Mouse (Mus musculus) heart, adult 9 months (tissue): Measurements from ENCODE around the gene Slc8a2.

Experiments used
- DNase-seq, 2 experiments: peaks; one replicate each; pipeline ENCODE4 v3.0.0; 2022; ENCODE audit warnings: low spot score in 2 of 2

The Slc8a2 gene

DNA sequence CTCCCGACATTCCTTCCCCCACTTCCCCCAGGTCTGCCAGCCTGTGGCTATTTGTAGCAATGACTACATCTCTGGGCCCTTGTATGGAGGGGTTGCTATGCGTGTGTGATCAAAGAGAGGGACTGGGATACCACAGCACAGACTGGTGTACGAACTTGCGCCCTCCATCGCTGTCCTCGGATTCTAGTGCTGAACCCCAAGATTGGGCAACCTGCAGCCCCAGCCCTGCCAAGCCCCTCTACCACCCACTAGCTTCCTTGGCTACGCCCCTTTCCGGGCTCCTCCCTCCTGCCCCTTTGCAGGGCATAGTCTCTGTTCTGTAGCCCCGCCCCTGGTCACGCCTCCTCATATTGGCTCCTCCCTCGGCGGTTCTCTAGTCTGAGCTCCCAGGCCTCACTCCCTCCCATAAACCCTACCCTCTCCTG lies at the start of gene Slc8a2:
Gene Slc8a2 (plus strand): TSS at position 406 of the 425 bp plus-strand sequence.
- peak; percentile 50 to 74 for DNase-seq

DNA sequence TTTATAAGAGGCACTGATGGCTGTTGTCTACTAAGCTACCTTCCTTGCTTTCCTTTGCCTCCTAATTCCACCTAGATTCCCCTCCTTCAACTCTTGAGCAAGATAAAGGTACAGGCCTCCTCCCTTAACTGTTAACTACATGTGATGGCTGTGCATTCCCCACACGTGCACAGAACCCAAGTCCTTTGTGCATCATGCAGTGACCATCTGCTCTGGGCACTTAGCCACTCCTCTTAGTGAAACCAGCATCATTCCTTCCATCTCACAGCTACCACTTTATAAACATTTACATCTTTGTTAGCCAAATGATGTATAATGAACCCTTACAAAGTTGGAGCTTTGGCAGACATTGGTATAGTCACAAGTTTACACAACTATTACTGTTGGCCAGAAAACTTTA lies 49.7 kb upstream of the Slc8a2 start:
- DNase-seq: no peak

DNA sequence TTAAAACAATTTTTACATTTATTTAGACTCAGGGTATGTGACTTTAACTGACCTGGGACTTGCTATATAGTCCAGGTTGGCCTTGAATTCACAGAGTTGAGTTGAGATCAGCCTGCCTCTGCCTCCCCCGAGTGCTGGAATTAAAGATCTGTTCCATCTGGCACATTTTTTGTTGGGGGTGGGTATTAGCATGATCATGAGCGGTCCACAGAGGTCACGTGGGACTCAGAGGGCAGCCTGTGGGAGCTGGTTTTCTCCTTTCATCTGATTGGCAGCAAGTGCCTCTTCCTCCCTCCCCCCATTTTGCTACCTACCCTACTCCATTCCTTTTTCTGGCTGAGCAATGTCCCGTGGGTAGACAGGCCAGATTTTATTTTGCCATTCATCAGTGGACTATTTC lies 49.0 kb upstream of the Slc8a2 start:
- DNase-seq: no peak

DNA sequence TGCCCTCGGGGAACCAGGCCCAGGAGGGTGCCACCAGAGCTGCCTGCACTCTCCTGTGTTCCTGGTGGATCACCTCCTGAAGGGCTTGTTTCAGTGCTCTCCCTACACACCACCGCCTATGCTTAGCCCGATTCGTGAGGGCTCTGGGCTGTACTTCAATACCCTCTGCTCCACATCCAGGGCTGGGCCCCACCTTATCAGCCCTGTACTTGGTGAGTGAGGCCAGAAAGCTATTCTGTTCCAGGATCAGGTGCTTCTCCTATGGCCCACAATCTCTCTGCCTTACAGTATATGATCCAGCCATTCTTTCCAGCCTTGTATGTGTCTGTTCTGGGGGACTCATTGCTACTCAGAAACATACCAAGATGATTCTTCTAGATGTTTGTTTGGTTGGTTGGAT lies 46.3 kb upstream of the Slc8a2 start:
- DNase-seq: no peak

DNA sequence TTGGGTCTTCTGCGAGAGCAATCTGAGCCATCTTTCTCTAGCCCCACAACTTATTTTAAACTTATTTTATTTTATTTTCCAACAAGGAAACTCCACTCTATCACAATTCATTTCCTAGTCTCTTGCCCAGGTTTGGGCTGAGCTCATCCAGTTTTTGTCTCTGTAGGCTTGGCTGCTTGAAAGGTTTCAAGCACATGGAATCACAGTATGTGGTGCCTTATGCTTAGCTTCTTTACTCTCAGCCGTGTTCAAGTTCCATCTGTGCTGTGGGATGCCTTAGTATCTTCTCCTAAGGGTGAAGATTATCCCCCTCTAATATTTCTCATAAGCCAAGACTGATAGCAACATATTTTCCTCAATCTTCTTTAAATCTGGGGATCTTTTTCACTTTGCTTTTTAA lies 42.0 kb upstream of the Slc8a2 start:
- DNase-seq: no peak

DNA sequence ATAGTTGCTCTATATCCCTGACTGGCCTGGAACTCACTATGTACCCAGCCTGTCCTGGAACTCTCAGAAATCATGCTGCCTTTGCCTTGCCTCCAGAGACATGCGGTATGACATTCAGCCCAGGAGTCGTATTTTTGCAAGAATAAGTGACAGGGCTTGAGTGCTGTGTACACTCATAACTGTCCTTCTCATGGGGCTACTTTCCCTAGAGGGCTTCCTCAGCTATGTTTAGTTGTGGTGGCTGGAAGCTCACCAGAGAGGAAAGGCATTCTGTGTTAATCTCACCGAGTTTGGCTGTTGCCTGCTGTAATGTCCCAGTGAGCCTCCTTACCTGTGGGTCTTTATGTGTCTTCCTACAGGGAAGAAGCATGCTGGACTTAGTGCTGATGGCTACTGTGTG lies 35.0 kb upstream of the Slc8a2 start:
- DNase-seq: no peak

DNA sequence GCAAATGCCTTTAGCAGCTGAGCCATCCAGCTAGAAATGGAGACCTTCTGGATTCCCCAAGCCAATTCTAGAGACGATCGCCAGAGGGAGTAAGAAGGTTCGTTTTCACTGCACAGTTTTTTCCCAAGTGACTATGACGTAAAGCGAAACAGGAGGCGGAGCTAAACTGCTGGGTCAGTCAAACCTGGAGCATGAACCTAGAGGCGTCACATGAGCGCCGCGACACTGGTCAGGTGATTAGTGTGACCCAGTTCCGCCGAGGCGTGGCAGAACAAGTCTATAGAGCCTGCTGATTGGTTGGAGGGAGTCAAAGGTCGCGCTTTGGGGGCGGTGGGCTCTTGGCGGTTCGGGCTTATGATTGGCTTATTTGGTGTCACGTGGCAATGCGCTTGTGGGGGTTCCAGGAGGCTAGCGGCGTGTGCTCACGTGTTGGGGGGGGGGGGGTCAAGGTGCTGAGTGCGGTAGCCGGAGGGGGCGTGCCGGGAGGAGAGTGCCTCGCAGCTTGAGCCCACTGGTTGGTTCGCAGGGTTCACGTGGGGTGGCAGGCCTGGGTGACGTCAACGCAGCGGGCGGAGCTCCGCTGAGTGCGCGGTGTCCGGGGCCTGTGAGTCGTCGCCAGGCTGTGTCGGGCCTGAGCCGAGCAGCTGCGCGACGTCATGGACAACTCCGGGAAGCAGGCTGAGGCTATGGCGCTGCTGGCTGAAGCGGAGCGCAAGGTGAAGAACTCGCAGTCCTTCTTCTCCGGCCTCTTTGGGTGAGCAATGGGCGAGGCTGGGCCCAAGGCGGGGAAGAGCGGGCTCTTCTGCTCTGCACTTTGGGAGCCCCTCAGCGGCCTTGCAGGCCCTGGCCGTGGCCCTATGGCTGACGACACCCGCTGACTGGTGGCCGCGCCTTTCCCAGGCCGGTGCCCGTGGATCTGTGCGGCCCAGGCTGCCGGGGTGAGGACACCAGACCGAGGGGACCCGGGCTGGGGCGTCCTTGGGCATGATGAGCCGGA lies 31.3 kb upstream of the Slc8a2 start, which contains the start of gene Napa:
Gene Napa (plus strand): TSS at position 438 of the 997 bp plus-strand sequence.
- DNase-seq: peak; percentile 99 to 100

DNA sequence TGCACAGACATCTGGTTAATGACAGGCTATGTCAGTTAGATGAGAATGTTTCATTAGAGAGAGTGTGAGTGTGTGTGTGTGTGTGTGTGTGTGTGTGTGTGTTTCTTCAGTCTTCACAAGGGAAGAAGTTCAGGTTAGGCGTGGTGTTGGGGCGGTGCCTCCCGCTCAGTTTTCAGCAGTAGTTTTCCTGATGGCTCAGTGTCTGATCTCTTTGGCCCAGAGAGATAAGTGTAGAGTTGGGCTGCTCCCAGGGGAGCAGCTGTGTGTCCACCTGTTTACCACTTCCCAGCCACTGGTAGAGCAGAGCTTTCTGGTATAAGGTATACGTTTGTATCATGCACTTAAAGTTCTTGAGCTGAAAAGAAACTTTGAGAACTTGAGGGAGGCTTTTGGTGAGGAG lies 29.7 kb upstream of the Slc8a2 start:
- DNase-seq: no peak

DNA sequence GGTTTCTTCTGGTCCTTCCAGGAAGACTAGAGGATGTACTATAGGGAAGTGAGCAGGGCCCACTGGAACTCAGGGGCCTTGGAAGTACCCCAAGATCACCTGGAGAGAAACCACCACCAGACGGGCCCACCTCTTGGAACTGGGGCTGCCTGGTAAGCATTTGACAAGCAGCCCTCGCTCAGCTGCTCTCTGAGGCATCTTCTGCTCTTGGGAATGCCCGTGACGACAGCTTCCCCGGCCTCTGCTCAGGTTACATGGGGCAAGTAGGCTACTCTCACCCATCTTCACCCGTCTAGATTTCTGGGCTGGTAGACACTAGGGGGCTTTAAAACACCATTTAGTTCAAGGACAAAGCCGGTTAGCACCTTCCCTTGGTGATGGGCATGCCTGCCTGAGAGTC lies 28.5 kb upstream of the Slc8a2 start:
- DNase-seq: no peak

DNA sequence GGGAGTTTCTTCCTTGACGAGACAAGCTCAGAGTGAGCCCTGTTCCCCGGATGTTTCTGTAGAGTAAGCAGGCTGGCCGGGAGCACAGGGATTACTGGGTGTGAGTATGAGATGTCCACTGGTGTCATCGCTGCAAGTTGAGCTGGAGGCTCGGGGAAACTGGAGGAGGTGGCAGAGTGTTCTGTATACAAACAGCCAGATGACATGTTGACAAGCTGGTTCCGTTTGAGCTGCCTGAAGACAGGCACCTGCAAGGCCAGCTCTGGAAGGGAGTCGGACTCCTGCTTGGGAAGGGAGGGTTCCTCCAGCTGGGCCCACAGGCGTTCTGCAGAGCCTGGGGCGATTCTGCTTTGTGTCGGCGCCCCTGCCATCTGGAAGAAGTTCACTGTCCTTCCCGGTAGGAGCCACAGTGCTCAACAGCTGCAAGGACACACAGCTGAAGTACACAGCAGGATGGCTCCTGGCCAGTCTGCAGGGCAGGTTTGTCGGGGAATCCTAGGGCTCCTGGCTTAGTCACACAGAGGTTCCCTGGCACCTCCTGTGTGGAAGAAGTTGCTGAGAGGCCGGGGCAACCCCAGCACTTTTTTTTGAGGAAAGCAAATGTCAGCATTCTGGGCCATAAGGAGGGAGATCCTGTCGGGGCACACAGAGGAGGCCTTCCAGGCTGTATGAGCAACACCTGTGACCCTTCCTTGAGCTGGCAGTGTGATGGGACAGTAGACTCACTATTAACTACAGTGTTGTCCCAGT lies 27.7 kb upstream of the Slc8a2 start:
- no peak for DNase-seq

DNA sequence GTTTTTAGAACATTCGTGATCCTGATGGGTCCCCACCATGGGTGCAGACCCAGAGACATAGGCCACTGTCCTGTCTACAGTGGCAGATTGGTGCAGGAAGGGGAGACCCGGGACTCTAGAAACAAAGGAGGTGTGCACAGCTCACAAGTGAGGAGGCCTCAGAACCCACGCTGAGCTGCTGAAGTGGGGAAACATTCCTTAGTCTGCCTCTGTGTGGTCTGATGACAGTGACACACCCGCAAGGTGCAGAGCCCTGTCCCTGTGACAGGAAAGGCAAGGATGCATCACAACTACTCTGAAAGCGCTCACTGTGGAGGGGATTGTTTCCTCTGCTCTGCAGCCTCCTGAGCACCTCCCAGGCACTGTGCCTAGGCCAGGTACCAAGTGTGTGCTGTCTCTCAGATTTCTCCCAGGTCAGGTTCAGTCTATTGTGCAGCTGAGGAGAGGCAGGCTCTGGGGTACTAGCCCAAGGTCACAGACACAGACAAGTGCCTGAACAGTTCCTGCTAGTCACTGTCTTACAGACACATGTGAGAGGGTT lies 26.9 kb upstream of the Slc8a2 start:
- no peak for DNase-seq

DNA sequence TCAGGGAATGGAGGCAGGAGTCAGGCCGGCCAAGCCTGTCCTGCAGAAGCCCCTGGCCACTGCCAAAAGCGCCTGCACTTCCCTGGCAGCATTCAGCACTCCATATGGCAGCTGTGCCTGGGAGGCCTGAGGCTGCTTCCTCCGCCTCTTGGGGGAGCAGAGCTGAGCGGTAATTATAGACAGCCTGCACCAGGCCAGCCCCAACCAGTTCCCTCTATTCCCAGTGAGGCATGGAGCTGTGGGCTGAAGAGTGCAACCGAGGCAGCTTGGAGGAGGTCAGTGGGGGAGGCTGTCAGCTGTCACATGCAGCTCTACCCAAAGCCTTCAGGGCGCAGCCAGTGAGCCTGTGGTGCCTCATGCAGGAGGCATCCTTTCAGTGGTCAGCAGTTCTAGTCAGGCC lies 25.9 kb upstream of the Slc8a2 start:
- DNase-seq: peak; percentile 19 to 21

DNA sequence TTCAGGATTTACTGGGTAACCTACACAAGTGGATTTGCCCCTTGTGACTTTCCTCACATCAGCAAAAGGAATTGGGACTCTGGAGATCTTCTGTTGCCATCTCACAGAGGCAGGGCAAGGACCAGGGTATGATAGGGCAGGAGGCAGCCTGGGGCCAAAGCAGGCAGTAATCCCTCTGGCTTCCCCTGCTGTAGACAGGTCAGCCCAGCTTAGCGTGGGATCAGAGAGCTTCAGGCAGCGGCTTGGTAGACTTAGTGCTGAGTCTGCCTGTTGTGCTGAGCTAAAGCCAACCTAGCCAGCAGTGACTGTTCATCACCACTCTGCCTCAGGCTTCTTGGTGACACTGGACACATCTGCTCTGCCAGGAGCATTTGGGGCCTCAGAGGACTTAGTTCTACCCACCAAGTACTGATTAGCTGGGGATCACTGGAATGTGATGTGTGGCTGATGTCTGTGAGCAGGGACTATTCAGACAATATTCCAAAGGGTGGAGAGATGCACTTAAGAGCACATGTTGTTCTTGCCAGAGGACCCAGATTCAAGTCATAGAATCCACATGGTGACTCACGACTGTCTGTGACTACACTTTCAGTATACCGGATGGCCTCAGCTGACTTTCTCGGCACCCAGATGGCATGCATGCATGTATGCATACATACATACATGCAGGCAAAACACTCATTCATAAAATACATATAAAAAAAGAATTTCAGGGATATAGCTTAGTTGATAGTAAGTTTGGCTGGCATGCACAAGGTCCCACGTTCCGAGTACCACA lies 24.8 kb upstream of the Slc8a2 start:
- DNase-seq: no peak

DNA sequence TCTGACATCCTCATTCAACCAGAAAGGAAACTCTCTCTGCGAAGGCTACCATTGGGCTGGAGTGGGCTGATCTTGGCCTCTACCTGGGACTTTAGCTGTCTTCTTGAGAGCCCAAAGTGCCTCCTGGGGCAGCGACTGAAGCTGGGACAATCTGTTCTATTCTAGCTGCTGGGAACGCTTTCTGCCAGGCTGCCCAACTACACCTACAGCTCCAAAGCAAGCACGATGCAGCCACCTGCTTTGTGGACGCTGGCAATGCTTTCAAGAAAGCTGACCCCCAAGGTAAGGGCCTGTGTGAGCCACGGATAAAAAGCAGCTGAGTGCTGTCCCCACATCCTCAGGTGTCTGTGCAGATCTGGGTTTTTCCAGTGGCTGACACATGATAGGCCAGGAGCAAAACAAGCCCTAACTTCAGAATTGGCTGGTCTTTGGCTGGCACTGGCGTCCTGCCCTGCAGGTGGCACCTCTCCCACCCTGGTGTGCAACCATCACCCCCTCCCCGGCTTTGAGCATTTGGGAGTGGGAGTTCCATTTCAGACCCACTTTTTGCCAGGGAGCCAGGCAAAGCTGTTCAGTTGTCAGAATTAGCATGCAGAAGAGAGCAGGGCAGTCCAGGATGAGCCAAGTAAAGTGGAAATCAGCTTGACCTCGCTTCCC lies 20.6 kb upstream of the Slc8a2 start:
- no peak for DNase-seq

DNA sequence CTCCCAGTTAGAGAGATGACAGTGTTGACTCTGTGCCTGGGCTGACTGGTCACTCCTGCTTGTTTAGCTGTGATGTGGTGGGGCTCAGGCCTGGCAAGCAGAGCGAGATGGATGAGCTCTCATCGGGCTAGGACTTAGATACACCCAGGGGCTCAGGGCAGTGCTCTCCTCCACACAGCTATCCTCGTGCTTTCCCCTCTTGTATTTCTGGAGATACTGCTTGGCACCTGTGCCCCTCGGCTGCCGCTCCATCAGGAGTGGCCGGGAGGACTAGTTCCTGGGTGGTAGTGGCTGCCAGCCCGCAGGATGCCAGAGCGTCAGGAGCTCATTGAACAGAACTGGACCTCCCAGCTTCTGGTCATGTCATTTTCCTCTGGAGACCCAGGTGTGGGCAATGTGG lies 19.5 kb upstream of the Slc8a2 start:
- no peak for DNase-seq

DNA sequence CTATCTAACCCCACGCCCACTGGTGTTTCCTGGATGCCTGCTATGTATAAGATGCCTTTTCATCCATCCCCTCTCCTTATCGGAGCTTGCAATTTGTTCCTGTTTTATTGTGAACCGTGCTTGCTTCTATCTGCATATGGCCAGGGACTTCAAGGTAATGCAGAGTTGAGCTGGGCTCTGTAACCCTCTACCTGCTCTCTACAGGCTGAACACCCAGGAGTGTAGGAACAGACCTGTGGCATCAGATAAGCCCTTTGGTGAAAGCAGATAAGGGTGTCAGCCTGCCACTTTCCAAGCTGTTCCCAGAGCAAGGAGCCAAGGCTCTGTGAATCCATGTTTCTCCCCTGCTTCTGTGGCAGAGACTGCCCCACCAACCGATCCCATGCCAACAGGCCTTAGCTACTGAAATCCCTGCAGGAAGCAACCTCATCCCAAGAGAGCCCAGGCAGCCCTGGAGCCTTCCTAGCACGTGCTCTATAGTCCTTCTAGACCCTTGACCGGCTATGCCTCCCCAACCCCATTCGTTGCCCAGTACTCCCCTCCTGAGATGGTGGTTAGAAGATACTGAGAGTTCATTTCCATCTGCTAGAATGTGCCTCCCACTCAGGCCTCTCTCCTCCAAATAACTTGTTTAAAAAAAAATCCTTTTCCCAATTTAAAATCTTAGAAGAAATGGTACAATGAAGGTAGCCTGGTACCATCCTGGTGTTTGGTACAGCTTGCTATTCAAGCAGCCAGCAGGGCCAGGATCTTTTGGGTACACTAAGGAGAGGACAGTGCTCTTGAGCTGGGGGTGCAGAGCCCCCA lies 18.1 kb upstream of the Slc8a2 start:
- no peak for DNase-seq

DNA sequence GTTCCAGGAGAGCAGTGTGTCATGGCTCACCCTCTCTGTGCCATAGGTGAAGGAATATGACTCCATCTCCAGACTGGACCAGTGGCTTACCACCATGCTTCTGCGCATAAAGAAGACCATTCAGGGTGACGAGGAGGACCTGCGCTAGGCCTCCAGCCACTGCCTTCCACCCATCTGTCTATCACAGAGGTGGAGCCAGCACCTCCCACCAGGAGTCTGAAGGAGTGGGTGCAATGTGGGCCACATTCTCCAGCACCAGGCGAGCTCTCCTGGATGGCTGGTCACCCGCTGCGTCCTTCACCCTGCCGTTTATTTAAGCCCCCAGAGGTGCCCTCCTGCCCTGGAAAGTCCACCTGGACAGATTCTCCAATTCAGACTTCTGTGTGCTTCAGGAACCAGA lies 13.2 kb upstream of the Slc8a2 start:
- no peak for DNase-seq

DNA sequence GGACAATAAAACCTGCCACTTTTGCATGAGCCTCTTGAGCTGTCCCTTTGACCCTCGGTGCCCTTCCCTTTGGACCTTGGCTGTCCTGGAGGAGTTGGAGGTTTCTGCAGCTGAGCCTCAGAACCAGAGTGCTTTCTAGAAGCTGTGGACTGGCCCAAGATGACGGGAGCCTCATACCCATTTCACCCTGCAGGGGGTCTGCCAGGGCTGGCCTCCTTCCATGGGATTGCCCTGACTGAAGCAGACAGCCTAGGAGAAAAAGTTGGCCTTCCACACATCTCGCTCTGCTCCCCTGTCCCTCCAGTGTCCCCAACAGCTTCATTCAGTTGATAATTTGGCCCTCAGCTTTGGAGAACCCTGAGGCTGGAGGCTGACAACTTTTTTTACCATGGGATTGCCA lies 12.5 kb upstream of the Slc8a2 start:
- DNase-seq: no peak

DNA sequence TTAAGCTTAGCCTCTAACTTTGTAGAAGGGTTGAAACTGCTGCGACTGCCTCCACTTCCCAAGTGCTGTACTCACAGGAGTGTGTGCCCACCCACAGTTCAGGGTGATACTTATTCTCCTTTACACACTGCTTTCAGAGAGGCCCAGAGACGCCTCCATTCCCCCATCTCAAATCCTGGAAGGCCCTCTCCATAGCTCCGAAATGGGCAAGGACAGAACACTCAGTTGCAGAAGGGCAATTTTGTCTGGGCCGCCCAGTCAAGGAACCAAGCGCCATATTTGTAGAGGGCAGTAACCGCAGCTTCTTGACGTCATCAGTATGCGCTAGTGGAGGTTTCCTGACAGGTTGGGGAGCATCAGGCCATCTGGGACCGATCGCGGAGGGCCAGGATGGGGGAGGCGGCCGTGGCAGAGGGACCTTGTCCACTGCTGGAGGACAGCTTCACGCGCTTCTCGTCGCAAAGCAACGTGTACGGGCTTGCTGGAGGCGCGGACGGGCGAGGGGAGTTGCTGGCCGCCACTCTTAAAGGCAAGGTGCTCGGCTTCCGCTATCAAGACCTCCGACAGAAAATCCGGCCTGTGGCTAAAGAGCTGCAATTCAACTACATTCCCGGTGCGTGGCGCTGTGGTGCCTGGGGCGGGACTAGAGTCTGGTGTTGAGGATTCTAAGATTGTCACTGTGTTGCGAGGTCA lies 9.9 kb upstream of the Slc8a2 start, which contains the start of gene Kptn:
Gene Kptn (plus strand): TSS at position 327 of the 693 bp plus-strand sequence.
- DNase-seq: peak; percentile 88 to 93

DNA sequence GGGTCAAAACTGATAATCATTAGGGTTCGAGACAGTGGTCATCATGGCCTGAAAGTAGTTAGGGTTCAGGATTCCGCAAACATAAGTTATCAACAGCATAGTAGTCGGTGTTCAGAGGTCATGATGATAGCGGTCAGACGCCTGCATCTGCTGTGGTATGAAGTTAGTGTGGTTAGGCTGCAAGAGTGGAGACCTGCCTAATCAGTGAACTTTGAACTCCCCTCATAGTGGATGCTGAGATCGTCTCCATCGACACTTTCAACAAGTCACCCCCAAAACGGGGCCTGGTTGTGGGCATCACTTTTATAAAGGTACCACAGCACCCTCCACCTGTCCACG lies 9.4 kb upstream of the Slc8a2 start:
- DNase-seq: no peak
